Mouse (Mus musculus): ENCODE measurements at regions not wholly inside any gene's neighbourhood (a gene's known extent, or its start where the extent isn't known, plus 50 kb on each side); places are given as distances from the start of the nearest gene placed in this dataset.

GRCm38 (mm10) chr5:125843259-125843658 is 311.7 kb downstream of the Tmem132b start:
- DNase-seq (ENCODE audit: low spot score in 2 of 2), result no peak

GRCm38 (mm10) chr5:125849722-125850121 is 318.1 kb downstream of the Tmem132b start:
- no peak for DNase-seq (ENCODE audit: low spot score in 2 of 2)

- DNase-seq (ENCODE audit: low spot score in 2 of 2), result no peak
These were observed 344.7 kb downstream of the Tmem132b start for GRCm38 (mm10) chr5:125876296-125876695.

- no peak for DNase-seq (ENCODE audit: low spot score in 2 of 2)
These were observed 357.3 kb downstream of the Tmem132b start for GRCm38 (mm10) chr5:125888840-125889239.

GRCm38 (mm10) chr5:125893864-125894263 is 362.3 kb downstream of the Tmem132b start:
- no peak for DNase-seq (ENCODE audit: low spot score in 2 of 2)

- no peak for DNase-seq (ENCODE audit: low spot score in 2 of 2)
These were observed 370.5 kb downstream of the Tmem132b start for GRCm38 (mm10) chr5:125902038-125902437.

- DNase-seq (ENCODE audit: low spot score in 2 of 2), result no peak
These were observed 372.9 kb downstream of the Tmem132b start for GRCm38 (mm10) chr5:125904426-125904825.

GRCm38 (mm10) chr5:125907332-125907731 is 375.8 kb downstream of the Tmem132b start:
- no peak for DNase-seq (ENCODE audit: low spot score in 2 of 2)

GRCm38 (mm10) chr5:125907909-125908308 is 376.3 kb downstream of the Tmem132b start:
- no peak for DNase-seq (ENCODE audit: low spot score in 2 of 2)

GRCm38 (mm10) chr5:125915857-125916256 is 384.3 kb downstream of the Tmem132b start:
- no peak for DNase-seq (ENCODE audit: low spot score in 2 of 2)

GRCm38 (mm10) chr5:125920965-125921364 is 389.4 kb downstream of the Tmem132b start:
- DNase-seq (ENCODE audit: low spot score in 2 of 2), result no peak

- DNase-seq (ENCODE audit: low spot score in 2 of 2), result no peak
These were observed 394.4 kb downstream of the Tmem132b start for GRCm38 (mm10) chr5:125925856-125926497.

GRCm38 (mm10) chr5:125931502-125931901 is 399.9 kb downstream of the Tmem132b start:
- DNase-seq (ENCODE audit: low spot score in 2 of 2), result no peak

- DNase-seq (ENCODE audit: low spot score in 2 of 2), result no peak
These were observed 407.8 kb downstream of the Tmem132b start for GRCm38 (mm10) chr5:125939416-125939815.

GRCm38 (mm10) chr5:125946729-125947128 is 415.2 kb downstream of the Tmem132b start:
- DNase-seq (ENCODE audit: low spot score in 2 of 2), result no peak

GRCm38 (mm10) chr5:125951641-125952040 is 420.1 kb downstream of the Tmem132b start:
- no peak for DNase-seq (ENCODE audit: low spot score in 2 of 2)

GRCm38 (mm10) chr5:125964039-125964438 is 432.5 kb downstream of the Tmem132b start:
- DNase-seq (ENCODE audit: low spot score in 2 of 2), result no peak

GRCm38 (mm10) chr5:125968151-125968550 is 436.6 kb downstream of the Tmem132b start:
- no peak for DNase-seq (ENCODE audit: low spot score in 2 of 2)

GRCm38 (mm10) chr5:125974035-125974434 is 442.5 kb downstream of the Tmem132b start:
- no peak for DNase-seq (ENCODE audit: low spot score in 2 of 2)

GRCm38 (mm10) chr5:125979801-125980200 is 448.2 kb downstream of the Tmem132b start:
- DNase-seq (ENCODE audit: low spot score in 2 of 2), result no peak

- no peak for DNase-seq (ENCODE audit: low spot score in 2 of 2)
These were observed 453.8 kb downstream of the Tmem132b start for GRCm38 (mm10) chr5:125985356-125985755.

GRCm38 (mm10) chr5:125997173-125997572 is 465.6 kb downstream of the Tmem132b start:
- DNase-seq (ENCODE audit: low spot score in 2 of 2), result no peak

GRCm38 (mm10) chr5:126007871-126008270 is 476.3 kb downstream of the Tmem132b start:
- DNase-seq (ENCODE audit: low spot score in 2 of 2), result no peak
